Mouse (Mus musculus) embryonic facial prominence, embryonic 10.5 days (tissue): ENCODE measurements around the gene Mfap5. TPM values are rescaled to one million over a fixed set of nuclear protein-coding genes. Genes with fewer than 3 reads are reported as not detected.
"Not testable (repeated sequence)": the region's sequence is repeated elsewhere in the genome, so short reads cannot be mapped to it uniquely, and the experiment has no call there.

Experiments
- DNase-seq: peaks from one replicate; pipeline ENCODE4 v3.0.0-alpha.2; 2017; ENCODE audit warnings: low spot score
- H3K27ac ChIP-seq: fragments of 300-500 bp; sonication (generic); replicated peaks from 2 replicates; pipeline ENCODE4 v1.5.1; 2016; ENCODE audit warnings: mild to moderate bottlenecking
- H3K27me3 ChIP-seq: fragments of 300-500 bp; sonication (generic); replicated peaks from 2 replicates; pipeline ENCODE4 v1.6.1; 2016; ENCODE audit warnings: low read depth, mild to moderate bottlenecking; ENCODE audit not compliant: poor library complexity, severe bottlenecking
- H3K36me3 ChIP-seq: fragments of 300-500 bp; sonication (generic); replicated peaks from 2 replicates; pipeline ENCODE4 v1.6.1; 2016; ENCODE audit warnings: mild to moderate bottlenecking, moderate library complexity
- H3K4me1 ChIP-seq: fragments of 300-500 bp; sonication (generic); 2 replicates; pipeline ENCODE4 v1.6.1; 2016
- H3K4me3 ChIP-seq: fragments of 300-500 bp; sonication (generic); 2 replicates; pipeline ENCODE4 v1.5.1; 2016; ENCODE audit warnings: mild to moderate bottlenecking, moderate library complexity
- H3K9me3 ChIP-seq: fragments of 300-500 bp; sonication (generic); 2 replicates; pipeline ENCODE4 v1.6.1; 2016; ENCODE audit warnings: mild to moderate bottlenecking
- WGBS: fragments of 180-500 bp; shearing (Covaris S2); methylation state at CpG from one replicate; pipeline ENCODE4 v1.1.7; 2016; 5-methylcytosine and 5-hydroxymethylcytosine counted together
- polyA plus RNA-seq: library from polyadenylated mRNA; unstranded; fragments of >200 nt; fragmentation: Nextera tagmentation; extraction: Ambion mirVana; gene quantifications from 2 replicates; pipeline ENCODE4 v1.2.1, GENCODE M21; 2016

Gene Mfap5
- polyA plus RNA-seq, 1 experiment from 2014 or later = 0.62 TPM

DNA sequence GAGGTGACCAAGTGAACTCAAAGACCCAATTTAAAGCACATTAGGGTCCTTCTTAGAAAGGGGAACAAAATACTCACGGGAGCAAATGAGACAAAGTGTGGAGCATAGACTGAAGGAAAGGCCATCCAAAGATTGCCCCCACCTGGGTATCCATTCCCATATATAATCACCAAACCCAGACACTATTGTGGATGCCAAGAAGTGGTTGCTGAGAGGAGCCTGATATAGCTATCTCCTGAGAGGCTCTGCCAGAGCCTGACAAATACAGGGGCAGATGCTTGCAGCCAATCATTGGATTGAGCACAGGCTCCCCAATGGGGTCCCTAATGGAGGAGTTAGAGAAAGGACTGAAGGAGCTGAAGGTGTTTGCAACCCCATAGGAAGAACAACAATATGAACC lies 69.4 kb downstream of the Mfap5 start:
- H3K9me3 ChIP-seq, H3K36me3 ChIP-seq, H3K4me3 ChIP-seq, H3K27ac ChIP-seq, H3K27me3 ChIP-seq, DNase-seq, H3K4me1 ChIP-seq: not testable (repeated sequence)
- 84% methylated on average over 1 of the region's 1 CpGs for WGBS

DNA sequence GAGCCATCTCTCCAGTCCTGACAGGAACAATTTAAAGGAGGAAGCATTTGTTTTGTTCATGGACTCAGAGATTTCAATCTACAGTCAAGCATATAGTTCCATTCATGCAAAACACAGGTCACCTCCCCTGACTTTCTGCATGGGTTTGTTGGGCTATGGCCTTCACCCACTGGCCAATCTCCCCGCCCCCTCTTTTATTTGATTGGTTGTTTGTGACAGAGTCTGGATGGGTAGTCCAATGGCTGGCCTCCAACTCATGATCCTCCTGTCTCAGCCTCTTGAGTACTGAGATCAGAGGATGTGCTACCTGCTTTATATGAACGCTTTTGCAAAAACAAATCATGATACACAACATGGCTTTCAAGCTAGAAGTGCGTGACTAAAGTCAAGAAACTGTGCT lies 71.4 kb downstream of the Mfap5 start:
- Histone ChIP-seq H3K36me3 (no peaks in the 10 kb centered on the region), H3K27ac (no peak overlapping the region), H3K4me3 (no peak overlapping the region), H3K27me3 (no peaks in the 10 kb centered on the region), H3K9me3 (no peaks in the 10 kb centered on the region), H3K4me1 (no peaks in the 10 kb centered on the region)
- 91% methylated on average over 3 of the region's 3 CpGs for WGBS
- no peak for DNase-seq

Other genes with a start within 250 kb of the Mfap5 start
- not detected in 2 replicates for gene Klrg1, start 223.0 kb upstream of the Mfap5 start, polyA plus RNA-seq
- 80.4 and 85.2 TPM in 2 replicates for gene M6pr, start 197.1 kb upstream of the Mfap5 start, polyA plus RNA-seq
- gene Phc1, start 165.3 kb upstream of the Mfap5 start, polyA plus RNA-seq = 28.9 and 29.5 TPM in 2 replicates
- gene Rimklb, start 7.1 kb upstream of the Mfap5 start, polyA plus RNA-seq = 35.9 and 40.3 TPM in 2 replicates
- gene Aicda, start 48.0 kb downstream of the Mfap5 start, polyA plus RNA-seq = 0.14 TPM in 1 of 2 replicates, not detected in the other
- 0.89 and 0.96 TPM in 2 replicates for gene Apobec1, start 96.6 kb downstream of the Mfap5 start, polyA plus RNA-seq
- gene Gdf3, start 104.2 kb downstream of the Mfap5 start, polyA plus RNA-seq = 0.06 TPM in 1 of 2 replicates, not detected in the other
- gene Dppa3, start 120.6 kb downstream of the Mfap5 start, polyA plus RNA-seq = not detected in 2 replicates
- gene Nanog, start 201.6 kb downstream of the Mfap5 start, polyA plus RNA-seq = 0.26 TPM in 1 of 2 replicates, not detected in the other